Mouse (Mus musculus) myocyte (in vitro differentiated cells): ENCODE results near the gene Atp6v1a.

Source experiments
- CEBPB ChIP-seq: IDR thresholded peaks from 2 replicates; pipeline ENCODE4 v1.6.1; 2011; ENCODE audit warnings: mild to moderate bottlenecking, moderate library complexity; ENCODE audit not compliant: poor library complexity, insufficient read depth, severe bottlenecking
- E2F4 ChIP-seq: IDR thresholded peaks from one replicate; pipeline ENCODE4 v1.6.1; 2011; ENCODE audit warnings: mild to moderate bottlenecking, control low read depth, moderate library complexity; ENCODE audit not compliant: insufficient read depth
- MYOG ChIP-seq, 3 experiments: IDR thresholded peaks; one replicate each; pipeline ENCODE4 v1.6.1; 2011; ENCODE audit warnings: control low read depth in 2 of 3, low read depth in 2 of 3, mild to moderate bottlenecking in 2 of 3; ENCODE audit not compliant: insufficient read length in 2 of 3, control insufficient read depth in 1 of 3, insufficient read depth in 1 of 3
- POLR2A ChIP-seq: IDR thresholded peaks from one replicate; pipeline ENCODE4 v1.6.1; 2011; ENCODE audit warnings: low read depth, mild to moderate bottlenecking, control low read depth, moderate library complexity; ENCODE audit not compliant: insufficient read length
- POLR2AphosphoS2 ChIP-seq: IDR thresholded peaks from one replicate; pipeline ENCODE4 v1.6.1; 2011; ENCODE audit warnings: low read depth, control low read depth; ENCODE audit not compliant: insufficient read length
- TCF12 ChIP-seq: IDR thresholded peaks from one replicate; pipeline ENCODE4 v1.6.1; 2011; ENCODE audit warnings: mild to moderate bottlenecking, control low read depth; ENCODE audit not compliant: poor library complexity, insufficient read depth, severe bottlenecking
- TCF3 ChIP-seq: IDR thresholded peaks from one replicate; pipeline ENCODE4 v1.6.1; 2011; ENCODE audit warnings: low read depth, control low read depth; ENCODE audit not compliant: insufficient read length
- USF1 ChIP-seq: IDR thresholded peaks from one replicate; pipeline ENCODE4 v1.6.1; 2011; ENCODE audit warnings: low read depth, mild to moderate bottlenecking, control low read depth, moderate library complexity

DNA sequence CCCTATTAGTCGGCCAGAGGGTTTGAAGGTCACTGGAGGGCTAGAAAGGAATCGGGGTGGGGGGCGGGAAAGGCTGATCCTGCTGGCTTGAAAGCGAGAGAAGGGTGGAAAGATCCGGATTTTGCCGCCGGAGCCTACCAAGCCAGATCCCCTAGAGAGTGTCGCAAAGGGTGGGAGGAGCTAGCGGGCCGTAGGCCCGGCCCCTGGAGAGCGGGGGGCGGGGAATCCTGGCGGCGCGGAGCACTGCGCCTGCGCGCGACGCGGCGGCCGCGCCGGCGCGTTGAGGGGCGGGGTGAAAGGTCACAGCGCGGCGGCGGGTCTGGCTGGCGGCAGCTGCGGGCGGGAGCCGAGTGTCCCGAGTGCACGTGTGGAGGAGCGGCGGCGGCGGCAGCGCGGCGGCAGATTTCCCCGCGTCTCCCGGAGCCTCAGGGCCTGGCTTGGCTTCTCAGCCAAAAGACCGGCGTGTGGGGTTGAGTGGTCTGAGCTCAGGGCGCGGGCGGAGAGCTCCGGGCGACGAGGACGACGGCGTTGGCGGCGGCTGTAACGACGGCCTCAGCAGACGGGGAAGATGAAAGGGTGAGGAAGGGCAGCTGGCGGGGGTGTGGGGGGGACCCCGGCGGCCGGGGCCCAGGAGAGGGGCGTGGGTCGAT is at the start of gene Atp6v1a, which contains the start of gene Naa50:
- TF ChIP-seq USF1 = no peak
- peak; percentile 93 for TF ChIP-seq POLR2AphosphoS2
- peak; percentile 95 for TF ChIP-seq POLR2A
- peak; percentile 14 for TF ChIP-seq TCF3
- peak; percentile 19 for TF ChIP-seq E2F4
- TF ChIP-seq MYOG (IDR thresholded peaks at IDR 0.05; ENCODE audit: control insufficient read depth in 1 of 3, insufficient read depth in 1 of 3, insufficient read length in 2 of 3, low read depth in 2 of 3) = peak in 2 of 3 experiments; percentile 73 to 84
- no peak for TF ChIP-seq TCF12
- TF ChIP-seq CEBPB = no peak
